Mouse (Mus musculus): Measurements from ENCODE around the gene Fam49a. TPM values are rescaled to one million over a fixed set of nuclear protein-coding genes. Genes with fewer than 3 reads are reported as not detected.

Gene Fam49a
- polyA plus RNA-seq, 1 experiment: not detected

- H3K4me3 ChIP-seq (ENCODE audit: insufficient read depth, poor library complexity, severe bottlenecking): no peak overlapping the region
- H3K79me2 ChIP-seq (ENCODE audit: control insufficient read depth, insufficient read depth): no peaks in the 10 kb centered on the region
- no peak overlapping the region for H3ac ChIP-seq (ENCODE audit: control insufficient read depth, insufficient read length, low read depth)
- TF ChIP-seq FOSL1 (IDR thresholded peaks at IDR 0.05; ENCODE audit: insufficient read depth, low read length, poor library complexity, severe bottlenecking): no peak
- no peak for TF ChIP-seq MYOG (IDR thresholded peaks at IDR 0.05; ENCODE audit: control insufficient read depth, extremely low read depth, insufficient read length)
- TF ChIP-seq MAX (IDR thresholded peaks at IDR 0.05): no peak
- H3K79me3 ChIP-seq (ENCODE audit: low read depth): no peaks in the 10 kb centered on the region
- H3K27me3 ChIP-seq (ENCODE audit: control insufficient read depth, insufficient read depth, insufficient read length): no peaks in the 10 kb centered on the region
- H3K36me3 ChIP-seq (ENCODE audit: control insufficient read depth, insufficient read depth): no peaks in the 10 kb centered on the region
These were observed 158.5 kb downstream of the Fam49a start for GRCm38 (mm10) chr12:12420423-12420822.

DNA sequence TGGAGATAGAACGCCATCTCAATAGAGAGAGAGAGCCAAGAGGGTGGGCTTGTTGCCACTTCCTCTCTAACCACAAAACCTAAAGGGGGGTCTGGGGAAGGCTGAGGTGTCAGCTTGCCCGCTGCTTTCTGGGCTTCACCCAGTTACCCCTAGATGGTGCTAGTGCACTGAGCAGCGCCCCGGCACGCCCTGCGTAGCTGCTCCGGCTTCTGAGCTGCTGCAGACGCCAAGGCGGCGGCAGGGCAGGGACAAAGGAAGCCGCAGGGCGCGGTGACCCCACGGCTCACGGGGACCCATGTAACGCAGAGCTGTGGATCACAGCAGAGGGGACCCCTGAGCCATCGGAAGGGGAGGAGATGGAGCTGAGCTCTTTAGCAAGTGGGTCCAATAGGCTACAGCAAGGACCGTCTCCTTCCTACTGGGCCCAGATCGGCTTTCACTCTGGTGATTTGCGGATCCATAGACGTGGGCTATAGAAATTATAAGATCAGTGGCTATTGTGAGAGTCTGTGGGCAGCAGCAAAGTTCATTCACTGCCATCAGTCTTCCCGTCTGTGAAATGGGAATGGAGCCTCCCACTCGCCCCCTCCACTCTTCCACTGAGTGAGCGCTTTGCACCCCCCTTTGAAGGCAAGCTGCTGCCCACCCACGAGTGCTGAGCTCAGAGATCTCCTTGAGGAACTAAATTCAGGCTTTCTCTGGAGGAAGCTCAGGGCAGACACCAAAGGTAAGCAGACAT lies 159.1 kb downstream of the Fam49a start:
- no peaks in the 10 kb centered on the region for H3K36me3 ChIP-seq (ENCODE audit: control insufficient read depth, insufficient read depth)
- H3K4me3 ChIP-seq (ENCODE audit: insufficient read depth, poor library complexity, severe bottlenecking): no peak overlapping the region

DNA sequence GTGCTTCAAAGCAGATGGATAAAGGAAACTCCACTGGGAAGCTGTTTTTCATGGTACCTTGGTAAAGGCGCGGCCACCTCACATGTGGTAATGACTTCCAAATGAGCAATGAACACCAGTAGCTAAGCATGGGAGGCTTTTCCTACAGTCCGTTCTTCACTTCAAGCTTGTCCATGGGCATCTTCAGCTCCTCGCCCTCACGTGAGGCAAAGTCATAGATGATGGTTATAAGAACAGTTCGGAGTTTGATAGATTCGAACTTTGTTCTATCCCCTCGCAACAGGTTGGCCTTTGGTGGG lies 159.6 kb downstream of the Fam49a start:
- no peak overlapping the region for H3K4me3 ChIP-seq (ENCODE audit: insufficient read depth, poor library complexity, severe bottlenecking)
- TF ChIP-seq MYOD1 (IDR thresholded peaks at IDR 0.05; ENCODE audit: control insufficient read depth, insufficient read length, low read depth) (no peak), MYOG (IDR thresholded peaks at IDR 0.05; ENCODE audit: control insufficient read depth, extremely low read depth, insufficient read length) (no peak), CTCF (IDR thresholded peaks at IDR 0.05; ENCODE audit: control insufficient read depth, insufficient read depth, insufficient read length) (no peak), USF1 (IDR thresholded peaks at IDR 0.05; ENCODE audit: low read depth) (no peak)
- H3ac ChIP-seq (ENCODE audit: control insufficient read depth, insufficient read length, low read depth): no peak overlapping the region
- no peaks in the 10 kb centered on the region for H3K27me3 ChIP-seq (ENCODE audit: control insufficient read depth, insufficient read depth, insufficient read length)
- no peaks in the 10 kb centered on the region for H3K79me3 ChIP-seq (ENCODE audit: low read depth)
- no peaks in the 10 kb centered on the region for H3K36me3 ChIP-seq (ENCODE audit: control insufficient read depth, insufficient read depth)
- no peaks in the 10 kb centered on the region for H3K79me2 ChIP-seq (ENCODE audit: control insufficient read depth, insufficient read depth)

More for the DNA sequence above, 159.1 kb downstream of the Fam49a start:
- H3ac ChIP-seq (ENCODE audit: control insufficient read depth, insufficient read length, low read depth): peak overlapping the region; percentile 35
- peak; percentile 59 for TF ChIP-seq CTCF (IDR thresholded peaks at IDR 0.05; ENCODE audit: control insufficient read depth, insufficient read depth, insufficient read length)
- TF ChIP-seq FOSL1 (IDR thresholded peaks at IDR 0.05; ENCODE audit: insufficient read depth, low read length, poor library complexity, severe bottlenecking): no peak
- TF ChIP-seq MAX (IDR thresholded peaks at IDR 0.05): no peak
- no peak for TF ChIP-seq USF1 (IDR thresholded peaks at IDR 0.05; ENCODE audit: low read depth)
- TF ChIP-seq CEBPB (IDR thresholded peaks at IDR 0.05; ENCODE audit: low read depth): no peak
- no peak for TF ChIP-seq MYOG (IDR thresholded peaks at IDR 0.05; ENCODE audit: control insufficient read depth, extremely low read depth, insufficient read length)
- TF ChIP-seq MYOD1 (IDR thresholded peaks at IDR 0.05; ENCODE audit: control insufficient read depth, insufficient read length, low read depth): no peak
- H3K27me3 ChIP-seq (ENCODE audit: control insufficient read depth, insufficient read depth, insufficient read length): no peaks in the 10 kb centered on the region
- H3K79me2 ChIP-seq (ENCODE audit: control insufficient read depth, insufficient read depth): no peaks in the 10 kb centered on the region
- H3K79me3 ChIP-seq (ENCODE audit: low read depth): no peaks in the 10 kb centered on the region

DNA sequence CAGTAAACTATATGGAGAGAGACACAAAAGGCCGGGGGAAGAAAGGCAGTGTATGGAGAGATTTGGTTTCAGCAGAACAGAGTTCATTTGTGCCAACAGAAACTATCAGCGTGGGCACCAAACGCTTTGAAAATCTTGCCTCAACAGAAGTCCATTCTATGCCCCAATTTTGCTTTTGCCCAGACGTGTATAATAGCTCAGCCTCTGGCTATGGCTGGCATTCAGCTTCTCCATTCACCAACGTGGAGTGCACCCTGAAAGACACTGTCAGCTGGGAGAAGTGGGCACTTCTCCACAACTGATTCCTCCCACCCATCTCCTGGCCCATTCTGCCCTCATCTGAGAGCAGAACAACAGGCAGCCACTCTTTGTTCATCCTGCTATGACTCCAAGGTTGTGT lies 163.2 kb downstream of the Fam49a start:
- Histone ChIP-seq H3K79me3 (ENCODE audit: low read depth) (no peaks in the 10 kb centered on the region), H3ac (ENCODE audit: control insufficient read depth, insufficient read length, low read depth) (no peak overlapping the region), H3K79me2 (ENCODE audit: control insufficient read depth, insufficient read depth) (no peaks in the 10 kb centered on the region), H3K36me3 (ENCODE audit: control insufficient read depth, insufficient read depth) (no peaks in the 10 kb centered on the region), H3K27me3 (ENCODE audit: control insufficient read depth, insufficient read depth, insufficient read length) (no peaks in the 10 kb centered on the region), H3K4me3 (ENCODE audit: insufficient read depth, poor library complexity, severe bottlenecking) (no peak overlapping the region)
- no peak for TF ChIP-seq MYOG (IDR thresholded peaks at IDR 0.05; ENCODE audit: control insufficient read depth, extremely low read depth, insufficient read length)
- no peak for TF ChIP-seq CTCF (IDR thresholded peaks at IDR 0.05; ENCODE audit: control insufficient read depth, insufficient read depth, insufficient read length)
- TF ChIP-seq MYOD1 (IDR thresholded peaks at IDR 0.05; ENCODE audit: control insufficient read depth, insufficient read length, low read depth): no peak
- no peak for TF ChIP-seq USF1 (IDR thresholded peaks at IDR 0.05; ENCODE audit: low read depth)
- TF ChIP-seq MAX (IDR thresholded peaks at IDR 0.05): no peak
- no peak for TF ChIP-seq CEBPB (IDR thresholded peaks at IDR 0.05; ENCODE audit: low read depth)
- no peak for TF ChIP-seq FOSL1 (IDR thresholded peaks at IDR 0.05; ENCODE audit: insufficient read depth, low read length, poor library complexity, severe bottlenecking)

- H3K36me3 ChIP-seq (ENCODE audit: control insufficient read depth, insufficient read depth): no peaks in the 10 kb centered on the region
- no peaks in the 10 kb centered on the region for H3K27me3 ChIP-seq (ENCODE audit: control insufficient read depth, insufficient read depth, insufficient read length)
- H3K79me2 ChIP-seq (ENCODE audit: control insufficient read depth, insufficient read depth): no peaks in the 10 kb centered on the region
- no peaks in the 10 kb centered on the region for H3K79me3 ChIP-seq (ENCODE audit: low read depth)
- H3K4me3 ChIP-seq (ENCODE audit: insufficient read depth, poor library complexity, severe bottlenecking): no peak overlapping the region
- TF ChIP-seq MAX (IDR thresholded peaks at IDR 0.05): no peak
- TF ChIP-seq MYOD1 (IDR thresholded peaks at IDR 0.05; ENCODE audit: control insufficient read depth, insufficient read length, low read depth): no peak
- no peak for TF ChIP-seq CEBPB (IDR thresholded peaks at IDR 0.05; ENCODE audit: low read depth)
- TF ChIP-seq FOSL1 (IDR thresholded peaks at IDR 0.05; ENCODE audit: insufficient read depth, low read length, poor library complexity, severe bottlenecking): no peak
- no peak for TF ChIP-seq MYOG (IDR thresholded peaks at IDR 0.05; ENCODE audit: control insufficient read depth, extremely low read depth, insufficient read length)
- TF ChIP-seq USF1 (IDR thresholded peaks at IDR 0.05; ENCODE audit: low read depth): no peak
- TF ChIP-seq CTCF (IDR thresholded peaks at IDR 0.05; ENCODE audit: control insufficient read depth, insufficient read depth, insufficient read length): no peak
- H3ac ChIP-seq (ENCODE audit: control insufficient read depth, insufficient read length, low read depth): no peak overlapping the region
These were observed 165.3 kb downstream of the Fam49a start for GRCm38 (mm10) chr12:12427285-12427684.

GRCm38 (mm10) chr12:12428886-12429285 lies 166.9 kb downstream of the Fam49a start:
- no peak for TF ChIP-seq FOSL1 (IDR thresholded peaks at IDR 0.05; ENCODE audit: insufficient read depth, low read length, poor library complexity, severe bottlenecking)
- no peak for TF ChIP-seq MAX (IDR thresholded peaks at IDR 0.05)
- no peak for TF ChIP-seq MYOG (IDR thresholded peaks at IDR 0.05; ENCODE audit: control insufficient read depth, extremely low read depth, insufficient read length)
- no peak for TF ChIP-seq CEBPB (IDR thresholded peaks at IDR 0.05; ENCODE audit: low read depth)
- TF ChIP-seq MYOD1 (IDR thresholded peaks at IDR 0.05; ENCODE audit: control insufficient read depth, insufficient read length, low read depth): no peak
- no peak for TF ChIP-seq CTCF (IDR thresholded peaks at IDR 0.05; ENCODE audit: control insufficient read depth, insufficient read depth, insufficient read length)
- TF ChIP-seq USF1 (IDR thresholded peaks at IDR 0.05; ENCODE audit: low read depth): no peak
- H3K79me3 ChIP-seq (ENCODE audit: low read depth): no peaks in the 10 kb centered on the region
- no peaks in the 10 kb centered on the region for H3K36me3 ChIP-seq (ENCODE audit: control insufficient read depth, insufficient read depth)
- H3K27me3 ChIP-seq (ENCODE audit: control insufficient read depth, insufficient read depth, insufficient read length): no peaks in the 10 kb centered on the region
- H3K79me2 ChIP-seq (ENCODE audit: control insufficient read depth, insufficient read depth): no peaks in the 10 kb centered on the region
- no peak overlapping the region for H3ac ChIP-seq (ENCODE audit: control insufficient read depth, insufficient read length, low read depth)
- no peak overlapping the region for H3K4me3 ChIP-seq (ENCODE audit: insufficient read depth, poor library complexity, severe bottlenecking)

All from C2C12 (cell line).